Mouse (Mus musculus): Measurements from ENCODE around the gene Tent5d. TPM values are rescaled to one million over a fixed set of nuclear protein-coding genes. Genes with fewer than 3 reads are reported as not detected.

Tent5d gene
- total and polyA plus RNA-seq, 3 experiments = 2.0 to 2.2 TPM; not detected in 1

GRCm38 (mm10) chrX:107815502-107816217, 23.3 kb downstream of the Tent5d start (continued):
- TF ChIP-seq SIN3A (IDR thresholded peaks at IDR 0.05; ENCODE audit: low read length) (peak; percentile 16; the same call in 1 of the 2 replicates), HCFC1 (IDR thresholded peaks at IDR 0.05; ENCODE audit: low read depth, low read length) (no peak), BHLHE40 (IDR thresholded peaks at IDR 0.05; ENCODE audit: borderline replicate concordance, low read depth, low read length) (no peak; the same call in 1 of the 2 replicates), NELFE (IDR thresholded peaks at IDR 0.05; ENCODE audit: low read depth, low read length) (no peak; the same call in none of the 2 replicates)

DNA sequence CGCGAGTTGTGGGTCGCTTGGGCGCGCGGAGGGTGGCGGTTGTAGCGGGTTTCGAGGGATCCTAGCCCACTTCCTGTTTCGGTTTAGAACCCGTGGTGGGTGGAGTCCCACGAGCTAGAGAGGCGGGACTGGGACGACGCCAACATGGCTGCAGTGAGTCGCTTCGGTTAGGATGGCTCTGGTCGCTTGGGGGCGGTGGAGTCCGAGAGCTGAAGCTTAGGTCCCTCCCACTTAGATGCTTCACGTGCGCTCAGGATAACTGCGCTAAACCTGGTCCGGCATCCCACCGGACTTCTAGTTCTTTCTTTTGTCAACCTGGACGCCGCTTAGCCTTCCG, 23.8 kb downstream of the Tent5d start, which contains the start of gene 2610002M06Rik:
Gene 2610002M06Rik, minus strand, starts transcription at position 117 of the 337 bp plus-strand sequence.
- DNase-seq (ENCODE audit: low read depth, low spot score) = peak; percentile 99
- H3K36me3 ChIP-seq (ENCODE audit: control insufficient read depth in 1 of 2, insufficient read depth in 2 of 2, low read length in 2 of 2) = peaks cover 0 to 20% of the 10 kb centered on the region in 2 experiments; a peak in 3 of 4 replicates
- peaks cover 10% of the 10 kb centered on the region for H3K79me2 ChIP-seq (ENCODE audit: control insufficient read depth, insufficient read depth, low read length, poor library complexity)
- H3K9ac ChIP-seq (ENCODE audit: control insufficient read depth, low read depth, low read length, poor library complexity, severe bottlenecking) = peak within 1 kb of the TSS; percentile 82
- H3K27me3 ChIP-seq (ENCODE audit: control insufficient read depth in 1 of 2, insufficient read depth in 2 of 2, low read length in 2 of 2) = no peaks in the 10 kb centered on the region
- H3K27ac ChIP-seq (ENCODE audit: control insufficient read depth, low read depth, low read length) = peak within 1 kb of the TSS; percentile 59
- H3K4me1 ChIP-seq (ENCODE audit: control insufficient read depth in 1 of 2, insufficient read depth in 2 of 2, low read length in 2 of 2) = peaks cover 4 to 9% of the 10 kb centered on the region in 2 experiments; a peak in 3 of 4 replicates
- peak within 1 kb of the TSS; percentile 65 to 89 for H3K4me3 ChIP-seq (ENCODE audit: control insufficient read depth in 1 of 2, insufficient read depth in 1 of 2, low read depth in 2 of 2, low read length in 2 of 2)
- H3K9me3 ChIP-seq (replicated peaks; ENCODE audit: insufficient read depth, low read length) = no peaks in the 10 kb centered on the region
- TF ChIP-seq ZMIZ1 (IDR thresholded peaks at IDR 0.05; ENCODE audit: low read depth, low read length) (no peak), SIN3A (IDR thresholded peaks at IDR 0.05; ENCODE audit: low read length) (peak; percentile 46), MXI1 (IDR thresholded peaks at IDR 0.05; ENCODE audit: low read depth, low read length) (peak; percentile 95), USF1 (IDR thresholded peaks at IDR 0.05; ENCODE audit: low read depth, low read length) (peak; percentile 80), RCOR1 (IDR thresholded peaks at IDR 0.05; ENCODE audit: low read depth, low read length) (peak; percentile 53; the same call in 1 of the 2 replicates), GABPA (IDR thresholded peaks at IDR 0.05; ENCODE audit: low read depth, low read length) (no peak), UBTF (IDR thresholded peaks at IDR 0.05; ENCODE audit: borderline replicate concordance, insufficient read depth, low read depth, low read length) (no peak), TBP (IDR thresholded peaks at IDR 0.05; ENCODE audit: low read depth, low read length) (peak; percentile 60), CHD2 (IDR thresholded peaks at IDR 0.05; ENCODE audit: low read length) (no peak), CTCF (IDR thresholded peaks at IDR 0.05 in 2 of 3, conservative IDR thresholded peaks at IDR 0.05 in 1 of 3; ENCODE audit: control insufficient read depth in 1 of 3, insufficient read depth in 1 of 3, low read depth in 2 of 3, low read length in 3 of 3, poor library complexity in 1 of 3, severe bottlenecking in 1 of 3) (peak; percentile 28 to 92 (median 83); a peak in 5 of 6 replicates), SMC3 (IDR thresholded peaks at IDR 0.05; ENCODE audit: low read depth, low read length) (peak; percentile 78), NRF1 (IDR thresholded peaks at IDR 0.05; ENCODE audit: insufficient read depth, low read depth, low read length, poor library complexity, severe bottlenecking) (no peak), TCF12 (IDR thresholded peaks at IDR 0.05; ENCODE audit: low read depth, low read length) (peak; percentile 48), POLR2AphosphoS5 (IDR thresholded peaks at IDR 0.05; ENCODE audit: borderline replicate concordance, low read depth, low read length) (no peak), ETS1 (IDR thresholded peaks at IDR 0.05; ENCODE audit: low read depth, low read length) (no peak; the same call in 1 of the 2 replicates), GATA1 (IDR thresholded peaks at IDR 0.05; ENCODE audit: low read depth, low read length) (no peak; the same call in 1 of the 2 replicates), ZKSCAN1 (IDR thresholded peaks at IDR 0.05; ENCODE audit: low read depth, low read length) (no peak), MAFK (IDR thresholded peaks at IDR 0.05; ENCODE audit: borderline replicate concordance, low read depth, low read length) (no peak), ELF1 (IDR thresholded peaks at IDR 0.05; ENCODE audit: low read depth, low read length) (peak; percentile 94), E2F4 (IDR thresholded peaks at IDR 0.05; ENCODE audit: borderline replicate concordance, low read depth, low read length) (no peak; the same call in 1 of the 2 replicates), MAX (IDR thresholded peaks at IDR 0.05; ENCODE audit: low read length) (peak; percentile 87), CHD1 (IDR thresholded peaks at IDR 0.05; ENCODE audit: low read depth, low read length) (no peak), NELFE (IDR thresholded peaks at IDR 0.05; ENCODE audit: low read depth, low read length) (peak; percentile 55), HCFC1 (IDR thresholded peaks at IDR 0.05; ENCODE audit: low read depth, low read length) (peak; percentile 60; the same call in 1 of the 2 replicates), ZNF384 (IDR thresholded peaks at IDR 0.05; ENCODE audit: low read depth, low read length) (0 out of 2 replicates have a peak, but pooled peaks have one; percentile 50), TAL1 (IDR thresholded peaks at IDR 0.05; ENCODE audit: low read length) (no peak), EP300 (IDR thresholded peaks at IDR 0.05; ENCODE audit: low read depth in 1 of 2, low read length in 2 of 2) (peak in 1 of 2 experiments; percentile 57; a peak in 1 of 4 replicates), KAT2A (conservative IDR thresholded peaks at IDR 0.05; ENCODE audit: low read depth, low read length) (no peak), POLR2A (IDR thresholded peaks at IDR 0.05; ENCODE audit: control insufficient read depth in 1 of 2, insufficient read depth in 1 of 2, low read depth in 1 of 2, low read length in 2 of 2, poor library complexity in 1 of 2) (peak; percentile 51 to 70; a peak in 3 of 4 replicates), MYB (IDR thresholded peaks at IDR 0.05; ENCODE audit: low read depth, low read length) (peak; percentile 58; the same call in 1 of the 2 replicates), USF2 (IDR thresholded peaks at IDR 0.05; ENCODE audit: borderline replicate concordance in 1 of 2, insufficient read depth in 1 of 2, low read depth in 1 of 2, low read length in 2 of 2) (no peak), POLR2AphosphoS2 (IDR thresholded peaks at IDR 0.05; ENCODE audit: low read length) (peak; percentile 67; the same call in 1 of the 2 replicates)
